Mouse (Mus musculus) forelimb bud, embryonic 11.5 days (tissue): Measurements from ENCODE around the gene Fam151b.

Source experiments
- DNase-seq: peaks from one replicate; pipeline ENCODE4 v3.0.0-alpha.2; 2012; ENCODE audit warnings: low read depth, low spot score

Gene Fam151b

DNA sequence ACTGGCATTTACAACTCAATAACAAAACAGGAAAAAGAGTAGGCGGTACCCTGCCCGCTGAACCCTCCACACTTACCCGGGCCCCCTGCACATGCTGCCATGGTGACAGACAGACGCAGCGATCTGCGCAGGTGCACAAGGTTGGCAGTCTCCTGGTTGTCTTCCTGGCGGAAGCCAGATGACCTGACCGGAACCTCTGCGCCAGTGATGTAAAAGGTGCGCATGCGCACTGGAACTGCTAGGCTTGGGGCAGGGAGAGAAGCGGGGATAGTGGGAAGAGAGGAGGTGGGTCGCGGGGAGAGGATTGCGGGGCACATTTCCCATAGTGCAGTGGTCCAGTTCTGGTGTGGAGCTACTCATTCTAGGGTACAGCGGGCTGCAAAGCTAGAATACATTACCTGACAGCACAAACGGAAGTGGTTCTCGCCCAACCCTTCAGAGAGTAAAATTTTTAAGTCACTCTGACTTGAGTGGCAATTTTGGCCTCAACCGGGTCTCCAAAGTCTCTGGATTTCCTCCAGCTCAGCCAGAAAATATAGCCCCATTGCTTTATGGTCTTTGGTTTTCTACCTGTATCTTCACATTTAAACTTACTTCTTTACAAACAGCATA, at the start of gene Fam151b:
TSS of gene Fam151b (minus strand) at position 164 of the 612 bp plus-strand sequence.
- DNase-seq: peak; percentile 97

DNA sequence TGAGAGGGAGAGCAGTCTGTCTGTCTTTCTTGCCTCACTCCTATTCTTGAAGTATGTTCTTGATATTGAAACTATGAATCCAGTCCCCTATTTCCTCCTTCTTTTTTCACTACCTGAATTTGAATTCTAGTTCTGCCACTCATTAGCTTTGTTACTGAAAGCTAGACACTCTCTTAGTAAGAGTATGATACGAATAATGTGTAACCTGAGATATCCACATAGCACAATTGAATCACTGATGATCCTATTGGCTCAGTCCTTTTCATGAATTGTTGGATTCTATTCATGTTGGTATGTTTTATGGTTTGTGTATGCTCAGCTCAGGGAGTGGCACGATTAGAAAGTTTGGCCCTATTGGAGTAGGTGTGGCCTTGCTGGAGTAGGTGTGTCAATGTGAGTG, 48.4 kb upstream of the Fam151b start:
- no peak for DNase-seq

DNA sequence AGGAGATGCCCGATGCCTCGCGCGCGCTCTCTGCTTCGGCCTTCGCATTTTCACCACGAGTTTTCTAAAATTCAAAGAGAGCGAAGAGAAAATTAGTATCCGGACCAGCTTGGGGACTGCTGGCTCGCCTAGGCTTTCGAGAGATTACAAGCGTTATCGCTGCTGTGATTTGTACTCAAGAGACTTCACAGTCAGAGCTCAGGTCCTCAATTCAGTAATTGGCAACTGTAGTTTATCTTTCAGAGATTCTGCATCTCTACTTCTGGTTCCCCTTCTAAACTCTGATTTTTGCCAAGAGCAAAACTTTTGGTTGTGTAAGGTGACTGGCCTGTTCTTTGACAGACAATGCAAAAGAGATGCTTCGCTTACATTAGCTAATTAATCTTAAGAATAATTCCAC, 47.4 kb upstream of the Fam151b start:
- no peak for DNase-seq

DNA sequence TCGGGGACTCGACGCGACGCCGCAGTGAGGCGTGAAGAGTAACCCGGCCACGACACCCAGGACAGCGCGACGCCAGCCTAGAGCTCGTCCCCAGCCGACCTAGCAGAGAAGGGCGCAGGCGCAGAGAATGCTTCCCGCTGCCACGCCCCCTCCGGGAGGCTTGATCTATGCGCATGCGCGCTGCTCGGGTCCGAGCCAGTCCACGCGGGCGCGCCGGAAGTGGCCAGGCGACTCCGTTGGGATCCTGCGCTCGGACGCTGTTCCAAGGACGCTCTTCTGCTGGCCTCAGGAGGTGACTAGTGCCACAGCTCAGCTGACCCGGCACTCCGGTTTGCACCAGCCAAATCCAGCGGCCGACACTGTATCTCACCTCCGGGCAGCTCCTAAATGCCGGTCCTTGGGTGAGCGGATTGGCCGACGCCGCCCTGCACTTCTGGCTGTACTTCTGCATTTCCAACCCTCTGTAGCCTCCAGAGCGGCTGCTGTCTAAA, 47.0 kb upstream of the Fam151b start, which contains the start of gene Zfyve16:
TSS of gene Zfyve16 (minus strand) at position 148 of the 491 bp plus-strand sequence.
- peak; percentile 96 for DNase-seq

DNA sequence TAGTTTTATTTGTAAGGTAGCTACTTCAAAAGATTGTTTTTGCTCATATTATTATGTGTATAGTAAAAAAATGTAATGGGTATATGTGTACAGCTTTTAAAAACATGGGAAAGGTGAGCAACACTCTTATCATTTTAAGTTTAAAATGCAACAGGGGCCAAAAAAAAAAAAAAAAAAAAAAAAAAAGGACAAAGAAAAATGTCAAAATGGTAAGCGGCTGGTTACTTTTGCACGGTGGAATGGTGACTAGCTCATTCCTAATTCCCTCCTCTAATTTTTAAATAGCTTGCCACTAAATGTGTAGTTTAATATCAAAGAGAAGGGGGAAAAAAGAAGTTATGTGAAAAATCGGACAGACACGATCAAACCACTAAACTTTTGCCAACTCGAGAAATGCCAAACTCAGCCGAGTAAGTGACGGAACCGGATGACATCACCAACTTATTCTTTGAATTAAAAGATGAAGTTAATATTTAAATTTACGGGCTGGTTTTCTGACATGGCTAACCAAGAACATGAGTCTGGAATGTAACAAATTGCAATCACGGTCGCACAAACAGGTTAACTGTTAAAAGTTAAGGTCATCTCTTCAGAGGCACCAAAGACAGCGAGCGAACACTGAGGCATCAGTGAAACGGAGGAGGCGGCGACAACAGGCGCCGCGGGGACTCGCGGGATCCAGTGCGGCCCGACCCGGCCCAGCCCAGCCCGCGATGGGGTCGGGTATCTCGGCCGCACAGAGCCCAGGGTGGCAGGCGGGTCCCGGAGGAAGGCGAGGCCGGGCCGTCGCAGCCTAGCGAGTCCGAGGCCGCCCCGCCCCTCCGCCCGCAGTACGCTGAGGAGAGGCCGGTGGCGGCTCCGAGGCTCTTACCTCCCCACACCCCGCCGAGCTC, 46.3 kb upstream of the Fam151b start:
- peak; percentile 25 for DNase-seq

DNA sequence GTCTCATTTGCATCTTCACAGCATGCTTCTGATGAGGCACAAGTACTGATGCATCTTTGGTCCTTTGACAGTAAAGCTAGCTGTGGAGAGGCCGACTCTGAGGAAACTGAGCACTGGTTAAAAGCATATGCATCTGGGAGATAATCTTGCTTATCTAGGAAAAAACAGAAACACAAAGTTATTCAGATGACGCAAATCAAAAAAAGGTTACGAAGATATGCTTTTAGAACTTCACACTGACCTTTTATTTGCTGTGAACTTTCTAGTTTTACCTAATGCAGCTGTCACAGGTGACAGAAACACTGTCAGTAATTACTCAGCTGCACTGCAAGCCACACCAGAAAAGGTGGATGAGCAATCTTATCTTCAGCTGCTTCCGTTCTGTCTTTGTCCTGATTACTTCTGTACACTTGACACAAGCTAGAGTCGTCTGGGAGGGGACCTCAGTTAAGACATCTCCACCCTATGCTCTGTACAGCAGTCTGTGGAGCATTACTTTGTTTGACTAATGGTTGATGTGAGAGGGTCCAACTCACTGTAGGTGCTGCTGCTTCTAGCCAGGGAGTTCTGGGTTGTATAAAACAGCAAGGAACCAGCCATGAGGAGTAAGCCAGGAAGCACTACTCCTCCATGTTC, 39.5 kb upstream of the Fam151b start:
- DNase-seq: no peak

DNA sequence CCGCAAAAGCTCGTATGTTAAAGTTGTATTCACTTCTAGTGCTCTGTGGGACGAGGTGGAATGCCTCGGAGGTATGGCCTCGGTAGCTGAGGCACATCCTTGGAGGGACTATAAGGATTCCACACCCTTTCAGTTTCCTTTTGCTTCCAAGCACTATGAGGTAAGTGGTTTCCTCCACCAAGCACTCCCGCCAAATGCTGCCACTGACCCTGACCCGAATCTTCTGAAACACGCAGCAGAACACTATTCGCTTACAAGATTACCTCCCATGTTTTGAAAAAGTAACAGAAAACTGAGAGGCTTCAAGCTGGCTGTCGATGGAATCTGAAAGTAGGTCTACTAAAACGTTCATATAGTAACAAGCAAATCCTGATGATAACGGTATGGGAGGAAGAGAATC, 21.1 kb upstream of the Fam151b start:
- no peak for DNase-seq

DNA sequence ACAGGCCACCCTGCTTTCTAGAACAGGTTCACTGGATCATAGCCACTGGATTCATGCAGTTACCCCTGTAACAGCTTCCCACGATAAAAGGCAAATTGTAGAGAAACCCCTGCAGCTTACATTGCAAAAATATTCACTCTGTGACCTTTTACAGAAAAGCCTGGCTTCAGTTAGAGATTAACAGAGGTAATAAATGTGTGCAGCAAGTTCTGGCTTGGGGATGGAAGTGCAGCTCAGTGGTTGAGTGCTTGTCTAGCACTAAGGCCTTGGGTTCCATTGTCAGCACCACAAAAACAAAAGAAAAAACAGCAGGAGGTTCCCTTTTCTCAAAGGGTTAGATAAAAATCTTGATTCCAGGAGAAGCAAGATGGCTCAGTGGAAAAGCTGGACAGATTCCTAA, 8.1 kb upstream of the Fam151b start:
- DNase-seq: no peak

DNA sequence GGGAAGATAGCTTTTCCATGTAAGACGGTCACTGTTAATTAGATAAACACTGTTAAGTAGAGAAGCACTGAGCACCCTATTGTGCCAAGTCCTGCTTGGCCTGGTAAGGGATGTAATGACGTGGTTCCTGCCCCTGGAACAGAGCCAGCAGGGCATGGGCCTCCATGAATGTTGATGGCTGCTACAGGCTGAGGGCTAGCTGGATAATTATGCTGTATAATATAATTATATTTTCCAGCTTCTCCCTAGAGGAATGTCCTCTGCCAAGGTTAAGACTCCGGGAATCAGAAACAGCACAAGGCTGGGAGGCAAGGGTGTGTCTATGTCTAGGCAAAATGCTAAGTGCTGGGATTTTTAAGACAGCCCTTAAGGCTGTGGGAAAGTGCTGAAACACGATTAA, 7.0 kb upstream of the Fam151b start:
- no peak for DNase-seq

DNA sequence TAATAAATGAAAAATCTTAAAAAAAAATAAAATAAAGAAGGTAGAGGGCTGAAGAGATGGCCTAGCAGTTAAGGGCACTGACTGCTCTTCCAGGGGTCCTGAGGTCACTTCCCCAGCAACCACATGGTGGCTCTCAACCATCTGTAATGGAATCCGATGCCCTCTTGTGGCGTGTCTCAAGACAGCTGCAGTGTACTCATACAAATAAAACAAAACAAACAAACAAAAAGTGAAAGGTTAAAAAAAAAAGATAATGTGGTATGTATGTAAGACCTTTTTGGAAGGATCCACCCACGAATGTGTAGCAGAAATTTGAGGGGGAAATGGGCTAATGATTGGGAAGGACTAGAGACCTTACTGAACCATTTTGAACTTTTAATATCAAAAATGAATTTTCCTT, 467 bp downstream of the Fam151b start:
- DNase-seq: peak; percentile 52

DNA sequence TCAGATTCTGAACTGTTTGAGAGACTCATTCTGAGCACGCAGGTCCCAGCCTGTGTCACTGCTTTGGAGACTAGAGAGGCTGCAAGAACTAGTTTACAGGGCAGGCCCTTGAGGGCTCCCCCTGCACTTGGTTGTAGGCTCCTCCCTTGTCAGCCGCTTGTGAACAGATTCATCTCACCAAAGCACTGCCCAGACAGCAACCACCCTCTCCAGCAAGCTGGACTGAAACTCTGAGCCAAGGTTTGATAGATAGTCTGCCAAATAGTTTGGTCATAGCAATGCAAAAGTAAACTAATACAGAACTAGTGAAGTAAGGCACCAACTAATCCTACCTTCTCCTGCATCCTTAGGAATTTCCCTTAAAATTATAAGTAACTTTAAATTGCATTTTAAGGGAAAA, 13.7 kb downstream of the Fam151b start:
- DNase-seq: no peak

DNA sequence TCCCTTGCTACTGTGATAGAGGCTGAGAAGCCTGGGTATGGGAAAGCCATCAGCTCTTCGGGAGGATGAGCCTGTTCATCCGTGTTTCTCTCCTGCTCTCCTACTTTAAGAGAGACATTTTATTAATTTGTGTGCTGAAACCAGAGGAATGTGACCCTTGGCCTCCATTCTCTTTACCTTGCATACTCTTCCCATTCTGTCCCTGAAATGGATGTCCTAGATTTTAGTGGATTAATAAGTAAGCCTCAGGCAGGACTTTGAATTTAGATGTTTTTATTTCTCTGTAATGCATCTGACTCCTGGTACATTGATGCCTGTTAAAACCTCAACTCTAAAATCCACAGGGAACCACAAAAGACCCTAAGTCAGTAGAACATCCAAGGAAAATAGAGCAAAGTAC, 14.4 kb downstream of the Fam151b start:
- DNase-seq: no peak

DNA sequence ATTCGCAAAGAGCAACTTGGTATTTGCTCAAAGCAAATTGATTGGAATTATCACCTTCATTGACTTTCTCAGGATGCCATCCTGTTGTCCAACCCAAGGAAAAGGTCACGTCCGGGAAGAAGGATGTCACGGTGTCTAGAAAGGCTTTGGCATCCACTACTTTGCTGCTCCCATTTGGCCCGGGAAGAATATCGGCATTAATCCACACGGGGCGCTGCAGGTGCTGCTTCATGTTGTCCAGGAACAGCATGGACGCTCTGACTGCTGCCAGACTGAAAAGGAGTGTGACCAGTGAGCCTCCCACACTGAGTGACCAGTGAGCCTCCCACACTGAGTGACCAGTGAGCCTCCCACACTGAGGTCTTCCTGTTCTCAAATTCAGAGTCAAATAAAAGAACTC, 15.9 kb downstream of the Fam151b start:
- no peak for DNase-seq

DNA sequence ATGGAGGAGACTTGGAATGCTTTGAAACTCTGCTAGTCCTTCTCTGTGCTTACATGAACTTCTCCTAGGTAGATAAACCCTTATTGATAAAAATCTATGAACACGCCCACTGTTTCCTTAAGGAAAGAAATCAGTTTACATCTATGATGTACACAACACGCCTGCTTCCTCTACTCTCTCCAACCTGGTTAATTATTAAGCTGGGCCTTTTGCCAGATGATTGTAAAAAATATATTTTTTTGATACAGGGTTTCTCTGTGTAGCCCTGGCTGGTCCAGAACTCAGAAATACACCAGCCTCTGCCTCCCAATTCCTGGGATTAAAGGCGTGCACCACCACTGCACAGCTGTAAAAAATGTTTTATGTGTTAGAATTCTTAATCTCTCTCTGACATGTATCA, 19.1 kb downstream of the Fam151b start:
- DNase-seq: no peak

DNA sequence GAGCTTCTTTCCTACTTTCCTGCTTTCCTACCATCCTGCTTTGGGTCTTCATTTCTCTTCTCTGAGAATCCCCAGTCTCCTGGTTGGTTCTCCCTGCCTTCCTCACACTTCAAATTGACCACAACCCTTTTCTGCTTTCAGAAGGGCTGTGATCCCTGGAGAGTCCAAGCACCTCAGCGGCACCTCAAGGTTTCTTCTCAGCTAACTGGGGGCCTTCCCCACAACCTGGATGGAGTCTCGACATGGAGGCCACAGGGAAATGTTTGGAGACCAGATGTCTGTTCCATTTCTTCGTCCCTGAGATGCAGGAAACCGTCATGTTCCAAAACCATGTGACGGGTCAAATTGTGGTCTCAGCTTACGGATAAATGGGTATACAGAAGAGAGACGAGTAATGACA, 36.9 kb downstream of the Fam151b start:
- no peak for DNase-seq

DNA sequence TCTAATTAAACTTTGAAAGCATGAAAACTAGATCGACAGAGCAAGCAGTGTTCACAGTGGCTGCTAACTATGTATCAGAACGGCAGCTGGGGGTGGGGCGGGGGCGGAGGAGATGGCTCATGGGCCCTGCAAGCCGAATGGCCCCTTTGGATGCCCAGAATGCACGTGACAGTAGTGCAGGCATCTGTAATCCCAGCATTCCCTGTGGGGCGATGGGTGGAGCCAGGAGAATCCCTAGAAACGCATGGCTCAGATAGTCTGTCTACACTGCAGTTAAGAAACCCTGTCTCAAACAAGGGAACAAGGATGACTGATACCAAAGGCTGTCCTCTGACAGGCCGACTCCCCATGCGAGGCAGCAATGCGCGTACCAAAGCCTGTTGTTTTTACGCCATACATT, 43.5 kb downstream of the Fam151b start:
- no peak for DNase-seq

DNA sequence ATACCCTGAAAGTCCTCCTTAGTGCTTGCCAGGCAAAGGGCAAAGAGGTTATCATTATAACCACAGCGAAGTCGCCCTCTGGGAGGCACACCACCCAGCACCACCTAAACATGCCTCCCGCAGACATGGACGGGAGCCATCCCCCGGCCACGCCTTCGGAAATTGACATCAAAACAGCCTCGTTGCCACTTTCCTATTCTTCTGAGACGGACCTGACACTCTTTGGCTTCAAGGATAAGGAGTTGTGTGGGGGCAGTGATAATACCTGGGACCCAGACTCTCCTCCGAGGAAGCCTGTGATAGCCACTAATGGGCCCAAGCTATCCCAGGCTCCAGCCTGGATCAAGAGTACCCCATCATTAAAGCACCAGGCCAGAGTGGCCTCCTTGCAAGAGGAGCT, 45.2 kb downstream of the Fam151b start:
- no peak for DNase-seq

DNA sequence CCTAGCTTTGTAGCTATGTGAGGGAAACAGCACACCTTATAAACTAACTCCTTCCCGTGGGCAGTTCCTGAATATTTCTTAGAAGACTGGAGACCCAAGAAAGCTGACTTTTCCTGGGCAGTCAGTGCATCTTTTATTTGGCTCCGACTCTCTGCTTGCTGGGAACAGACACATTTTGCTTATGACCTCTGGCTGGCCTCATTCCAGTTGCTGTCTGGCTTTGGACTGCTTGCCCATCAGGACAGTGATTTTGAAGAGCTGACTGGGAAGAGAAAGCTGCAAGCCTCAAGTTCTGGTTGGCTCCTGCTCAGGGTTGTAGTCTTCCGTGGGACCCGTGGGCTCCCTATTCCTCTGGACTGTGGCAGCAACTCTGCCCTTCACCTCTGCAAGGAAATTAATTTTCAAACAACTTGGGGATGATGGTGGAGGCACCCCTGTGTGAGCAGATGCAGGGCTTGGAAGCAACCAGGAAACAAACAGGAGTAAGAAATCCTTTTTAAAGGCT, 56.4 kb downstream of the Fam151b start:
- DNase-seq: no peak

DNA sequence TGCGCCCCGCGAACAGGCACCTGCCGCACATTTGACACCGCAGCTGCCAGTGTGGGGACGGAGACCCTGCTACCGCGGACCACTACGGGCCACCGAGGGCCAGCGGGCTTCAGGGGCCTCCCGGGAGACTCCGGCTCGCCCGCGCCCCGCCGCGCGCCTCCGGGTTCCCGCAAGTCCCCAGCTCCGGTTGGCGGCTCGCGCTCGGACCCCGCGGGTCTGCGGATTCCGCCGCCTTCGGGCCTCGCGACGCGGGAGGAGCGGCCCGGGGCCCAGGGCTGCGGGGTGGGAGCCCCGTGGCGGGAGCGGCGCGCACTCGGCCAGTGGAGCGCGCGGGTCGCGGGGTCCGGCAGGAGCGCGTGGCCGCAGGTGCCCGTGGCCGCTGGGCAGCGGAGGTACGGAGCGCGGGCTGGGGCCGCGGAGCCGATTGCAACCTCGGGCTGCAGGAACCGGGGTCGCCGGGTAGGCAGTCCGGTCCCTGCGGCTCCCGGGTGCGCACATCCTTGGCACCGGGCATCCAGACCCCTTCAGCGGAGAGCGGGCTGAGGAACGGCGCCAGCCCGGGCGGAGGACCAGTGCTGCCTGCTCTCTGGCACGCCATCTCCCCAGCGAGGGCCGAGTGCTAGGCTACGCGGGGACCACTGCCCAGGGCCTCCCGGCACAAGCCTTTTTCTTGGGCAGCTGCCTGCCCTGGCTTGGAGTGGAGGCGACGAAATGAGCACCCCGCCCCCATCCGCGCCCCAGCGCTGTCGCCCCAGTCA, 57.3 kb downstream of the Fam151b start:
- no peak for DNase-seq

DNA sequence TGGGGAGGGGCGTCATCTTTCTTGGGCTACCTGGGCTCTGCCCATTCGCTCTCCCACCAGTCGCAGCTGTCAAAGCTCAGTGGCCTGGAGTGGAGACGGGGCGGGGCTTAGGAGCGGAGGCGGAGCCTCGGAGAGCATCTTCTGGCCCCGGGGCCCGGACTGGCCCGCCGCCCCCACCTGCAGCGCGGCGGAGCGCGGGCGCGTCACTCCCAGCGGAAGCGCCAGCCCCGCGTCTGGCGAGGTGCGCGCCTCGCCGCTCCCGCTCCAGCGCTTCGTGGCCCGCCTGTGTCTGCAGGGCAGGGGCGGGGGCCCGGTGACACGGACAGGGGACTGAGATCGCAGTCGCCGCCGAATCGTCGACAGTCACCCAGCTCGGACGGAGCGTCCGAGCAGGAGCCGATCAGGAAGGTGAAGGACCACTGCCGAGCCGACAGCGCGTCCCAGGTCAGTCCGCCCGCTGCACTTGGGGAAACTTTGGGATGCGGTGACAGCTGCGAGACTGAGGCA, 58.0 kb downstream of the Fam151b start, which contains the start of gene Ankrd34b:
TSS of gene Ankrd34b (plus strand) at position 139 of the 507 bp plus-strand sequence.
- DNase-seq: peak; percentile 30

DNA sequence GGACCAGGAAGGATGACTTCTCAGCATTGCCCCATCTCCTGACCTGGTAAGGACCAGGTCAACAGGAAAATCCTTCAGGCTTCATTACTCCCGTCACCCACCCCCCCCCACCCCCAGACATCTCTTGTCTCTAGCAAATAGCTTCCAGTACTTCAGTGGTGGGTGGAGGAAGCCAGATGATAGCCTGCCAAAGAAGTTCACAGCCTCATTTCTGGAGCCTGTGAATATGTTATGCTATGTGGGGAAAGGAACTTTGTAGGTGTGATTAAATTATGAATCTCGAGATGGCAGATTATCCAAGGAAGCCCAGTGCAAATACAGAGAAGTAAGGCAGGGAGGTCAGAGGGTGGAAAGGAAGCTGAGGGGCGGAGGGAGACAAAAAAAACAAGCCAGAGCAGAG, 60.1 kb downstream of the Fam151b start:
- DNase-seq: no peak
